Mouse (Mus musculus) embryonic facial prominence, embryonic 10.5 days (tissue): ENCODE measurements around the gene Sall1. TPM values are rescaled to one million over a fixed set of nuclear protein-coding genes. Genes with fewer than 3 reads are reported as not detected.

Source experiments
- DNase-seq: peaks from one replicate; pipeline ENCODE4 v3.0.0-alpha.2; 2017; ENCODE audit warnings: low spot score
- H3K27ac ChIP-seq: fragments of 300-500 bp; sonication (generic); replicated peaks from 2 replicates; pipeline ENCODE4 v1.5.1; 2016; ENCODE audit warnings: mild to moderate bottlenecking
- H3K27me3 ChIP-seq: fragments of 300-500 bp; sonication (generic); replicated peaks from 2 replicates; pipeline ENCODE4 v1.6.1; 2016; ENCODE audit warnings: low read depth, mild to moderate bottlenecking; ENCODE audit not compliant: poor library complexity, severe bottlenecking
- H3K36me3 ChIP-seq: fragments of 300-500 bp; sonication (generic); replicated peaks from 2 replicates; pipeline ENCODE4 v1.6.1; 2016; ENCODE audit warnings: mild to moderate bottlenecking, moderate library complexity
- H3K4me1 ChIP-seq: fragments of 300-500 bp; sonication (generic); 2 replicates; pipeline ENCODE4 v1.6.1; 2016
- H3K4me3 ChIP-seq: fragments of 300-500 bp; sonication (generic); 2 replicates; pipeline ENCODE4 v1.5.1; 2016; ENCODE audit warnings: mild to moderate bottlenecking, moderate library complexity
- H3K9me3 ChIP-seq: fragments of 300-500 bp; sonication (generic); 2 replicates; pipeline ENCODE4 v1.6.1; 2016; ENCODE audit warnings: mild to moderate bottlenecking
- WGBS: fragments of 180-500 bp; shearing (Covaris S2); methylation state at CpG from one replicate; pipeline ENCODE4 v1.1.7; 2016; 5-methylcytosine and 5-hydroxymethylcytosine counted together
- polyA plus RNA-seq: library from polyadenylated mRNA; unstranded; fragments of >200 nt; fragmentation: Nextera tagmentation; extraction: Ambion mirVana; gene quantifications from 2 replicates; pipeline ENCODE4 v1.2.1, GENCODE M21; 2016

Sall1 gene
- polyA plus RNA-seq, 1 experiment from 2014 or later, result 4.7 TPM

GRCm38 (mm10) chr8:89045218-89045601 lies 1.2 kb upstream of the Sall1 start:
- Histone ChIP-seq H3K36me3 (no peaks in the 10 kb centered on the region), H3K27ac (peak overlapping the region; percentile 94), H3K9me3 (no peaks in the 10 kb centered on the region), H3K4me3 (peak overlapping the region; percentile 78), H3K4me1 (peaks cover 63% of the 10 kb centered on the region), H3K27me3 (peaks cover 87% of the 10 kb centered on the region)
- DNase-seq, result peak; percentile 59
- under 1% methylated on average over 30 of the region's 30 CpGs for WGBS

GRCm38 (mm10) chr8:89044511-89045217 lies 702 bp upstream of the Sall1 start:
- peaks cover 68% of the 10 kb centered on the region for H3K4me1 ChIP-seq

GRCm38 (mm10) chr8:89043371-89043841 lies 556 bp downstream of the Sall1 start:
- peak; percentile 91 for DNase-seq

More at GRCm38 (mm10) chr8:89044511-89045217, 702 bp upstream of the Sall1 start:
- peaks cover 87% of the 10 kb centered on the region for H3K27me3 ChIP-seq
- peak overlapping the region; percentile 78 for H3K4me3 ChIP-seq
- H3K9me3 ChIP-seq, result no peaks in the 10 kb centered on the region
- H3K27ac ChIP-seq, result peak overlapping the region; percentile 94
- H3K36me3 ChIP-seq, result no peaks in the 10 kb centered on the region
- WGBS, result under 1% methylated on average over 31 of the region's 31 CpGs
- DNase-seq, result peak; percentile 64

GRCm38 (mm10) chr8:89042560-89043370 lies 1.2 kb downstream of the Sall1 start:
- Histone ChIP-seq H3K27me3 (peaks cover 86% of the 10 kb centered on the region), H3K27ac (peak overlapping the region; percentile 94), H3K4me1 (peaks cover 78% of the 10 kb centered on the region), H3K36me3 (no peaks in the 10 kb centered on the region), H3K4me3 (peak overlapping the region; percentile 78), H3K9me3 (no peaks in the 10 kb centered on the region)
- DNase-seq, result peak; percentile 91
- WGBS, result under 1% methylated on average over 80 of the region's 80 CpGs

More at GRCm38 (mm10) chr8:89043371-89043841, 556 bp downstream of the Sall1 start:
- WGBS, result 1% methylated on average over 32 of the region's 32 CpGs
- H3K27ac ChIP-seq, result peak overlapping the region; percentile 94
- peaks cover 72% of the 10 kb centered on the region for H3K4me1 ChIP-seq
- H3K9me3 ChIP-seq, result no peaks in the 10 kb centered on the region
- H3K36me3 ChIP-seq, result no peaks in the 10 kb centered on the region
- H3K27me3 ChIP-seq, result peaks cover 87% of the 10 kb centered on the region
- H3K4me3 ChIP-seq, result peak overlapping the region; percentile 78

- Histone ChIP-seq H3K4me1 (peaks cover 80% of the 10 kb centered on the region), H3K27ac (peak overlapping the region; percentile 94), H3K36me3 (no peaks in the 10 kb centered on the region), H3K27me3 (peaks cover 85% of the 10 kb centered on the region), H3K9me3 (no peaks in the 10 kb centered on the region), H3K4me3 (peak overlapping the region; percentile 78)
- WGBS, result under 1% methylated on average over 35 of the region's 35 CpGs
- peak; percentile 75 for DNase-seq
Observed at GRCm38 (mm10) chr8:89042118-89042460, 1.9 kb downstream of the Sall1 start.

GRCm38 (mm10) chr8:89041421-89042117 lies 2.4 kb downstream of the Sall1 start:
- peak overlapping the region; percentile 94 for H3K27ac ChIP-seq
- peaks cover 84% of the 10 kb centered on the region for H3K27me3 ChIP-seq
- H3K4me1 ChIP-seq, result peaks cover 80% of the 10 kb centered on the region
- H3K9me3 ChIP-seq, result no peaks in the 10 kb centered on the region
- DNase-seq, result peak; percentile 61
- peak overlapping the region; percentile 78 for H3K4me3 ChIP-seq
- under 1% methylated on average over 55 of the region's 55 CpGs for WGBS
- no peaks in the 10 kb centered on the region for H3K36me3 ChIP-seq

GRCm38 (mm10) chr8:89040751-89041420 lies 3.1 kb downstream of the Sall1 start:
- Histone ChIP-seq H3K4me1 (peaks cover 80% of the 10 kb centered on the region), H3K27ac (peak overlapping the region; percentile 94), H3K9me3 (no peaks in the 10 kb centered on the region), H3K27me3 (peaks cover 83% of the 10 kb centered on the region), H3K4me3 (peak overlapping the region; percentile 78), H3K36me3 (no peaks in the 10 kb centered on the region)
- under 1% methylated on average over 40 of the region's 40 CpGs for WGBS
- peak; percentile 64 for DNase-seq

GRCm38 (mm10) chr8:89039890-89040289 lies 4.1 kb downstream of the Sall1 start:
- H3K4me3 ChIP-seq, result peak overlapping the region; percentile 78
- peak overlapping the region; percentile 30; the same call in 1 of the 2 replicates for H3K27ac ChIP-seq
- peaks cover 73% of the 10 kb centered on the region for H3K27me3 ChIP-seq
- no peaks in the 10 kb centered on the region for H3K36me3 ChIP-seq
- peaks cover 74% of the 10 kb centered on the region for H3K4me1 ChIP-seq
- H3K9me3 ChIP-seq, result no peaks in the 10 kb centered on the region
- DNase-seq, result no peak
- WGBS, result 13% methylated on average over 6 of the region's 6 CpGs

- Histone ChIP-seq H3K4me1 (peaks cover 66% of the 10 kb centered on the region), H3K27ac (no peak overlapping the region), H3K27me3 (peaks cover 68% of the 10 kb centered on the region), H3K36me3 (no peaks in the 10 kb centered on the region), H3K9me3 (no peaks in the 10 kb centered on the region), H3K4me3 (peak overlapping the region; percentile 78)
- no peak for DNase-seq
- 60% methylated on average over 4 of the region's 4 CpGs for WGBS
Observed at GRCm38 (mm10) chr8:89038920-89039319, 5.0 kb downstream of the Sall1 start.

- Histone ChIP-seq H3K4me1 (peaks cover 55% of the 10 kb centered on the region), H3K4me3 (peak overlapping the region; percentile 35), H3K27me3 (peaks cover 62% of the 10 kb centered on the region), H3K27ac (0 out of 2 replicates have a peak overlapping the region, but pooled peaks have one; percentile 14), H3K9me3 (no peaks in the 10 kb centered on the region), H3K36me3 (peaks cover 6% of the 10 kb centered on the region)
- WGBS, result 7% methylated on average over 9 of the region's 9 CpGs
- no peak for DNase-seq
Observed at GRCm38 (mm10) chr8:89037536-89038236, 6.3 kb downstream of the Sall1 start.

- Histone ChIP-seq H3K36me3 (peaks cover 54% of the 10 kb centered on the region), H3K27ac (no peak overlapping the region), H3K27me3 (peaks cover 34% of the 10 kb centered on the region), H3K4me3 (no peak overlapping the region), H3K4me1 (peaks cover 28% of the 10 kb centered on the region), H3K9me3 (no peaks in the 10 kb centered on the region)
- DNase-seq, result no peak
- WGBS, result 89% methylated on average over 13 of the region's 13 CpGs
Observed at GRCm38 (mm10) chr8:89032412-89032811, 11.6 kb downstream of the Sall1 start.
